Mouse (Mus musculus) lung, embryonic 14.5 days (tissue): ENCODE results near the gene Chpf. TPM values are rescaled to one million over a fixed set of nuclear protein-coding genes. Genes with fewer than 3 reads are reported as not detected.
A peak's percentile ranks its signal among the peaks of the same experiment; 100 is the strongest.

Source experiments
- ATAC-seq: fragments of 200-750 bp; cut with Nextera tagmentation; 2 replicates; pipeline ENCODE4 v1.8.0; 2017; ENCODE audit warnings: mild to moderate bottlenecking, moderate TSS enrichment, moderate library complexity; ENCODE audit not compliant: insufficient read depth
- DNase-seq: peaks from one replicate; pipeline ENCODE4 v3.0.0-alpha.2; 2015
- H3K27ac ChIP-seq: fragments of 300-500 bp; sonication (generic); 2 replicates; pipeline ENCODE4 v1.5.1; 2014; ENCODE audit warnings: low read depth, mild to moderate bottlenecking, moderate library complexity
- H3K27me3 ChIP-seq: fragments of 300-500 bp; sonication (generic); 2 replicates; pipeline ENCODE4 v1.6.1; 2014; ENCODE audit warnings: low read length, control low read depth; ENCODE audit not compliant: insufficient read depth
- H3K36me3 ChIP-seq: fragments of 300-500 bp; sonication (generic); 2 replicates; pipeline ENCODE4 v1.6.1; 2014; ENCODE audit warnings: control low read depth; ENCODE audit not compliant: insufficient read depth
- H3K4me1 ChIP-seq: fragments of 300-500 bp; sonication (generic); 2 replicates; pipeline ENCODE4 v1.6.1; 2014; ENCODE audit warnings: antibody characterized with exemption, control low read depth; ENCODE audit not compliant: insufficient read depth
- H3K4me2 ChIP-seq: fragments of 300-500 bp; sonication (generic); 2 replicates; pipeline ENCODE4 v1.6.1; 2014; ENCODE audit warnings: mild to moderate bottlenecking
- H3K4me3 ChIP-seq: fragments of 300-500 bp; sonication (generic); 2 replicates; pipeline ENCODE4 v1.5.1; 2014; ENCODE audit warnings: low read depth, low read length
- H3K9ac ChIP-seq: fragments of 300-500 bp; sonication (generic); 2 replicates; pipeline ENCODE4 v1.6.1; 2014
- H3K9me3 ChIP-seq: fragments of 300-500 bp; sonication (generic); 2 replicates; pipeline ENCODE4 v1.6.1; 2016; ENCODE audit warnings: low read depth, low read length, control low read depth
- CTCF ChIP-seq: IDR thresholded peaks from 2 replicates; pipeline ENCODE4 v1.5.1; 2016; ENCODE audit warnings: antibody characterized with exemption, low read depth
- WGBS: fragments of 180-500 bp; shearing (Covaris S2); extraction: QIAGEN DNeasy Blood & Tissue Kit; methylation state at CpG from one replicate; pipeline ENCODE4 v1.1.7; 2014; 5-methylcytosine and 5-hydroxymethylcytosine counted together
- polyA plus RNA-seq: library from polyadenylated mRNA; unstranded; fragments of >200 nt; fragmentation: Nextera tagmentation; extraction: Ambion mirVana; gene quantifications from 2 replicates; pipeline ENCODE4 v1.2.1, GENCODE M21; 2014

The Chpf gene
- polyA plus RNA-seq, 1 experiment from 2014 or later: 35.1 TPM

GRCm38 (mm10) chr1:75442171-75442570 lies 36.9 kb downstream of the Chpf start:
- peaks cover 17% of the 10 kb centered on the region for H3K36me3 ChIP-seq
- H3K27ac ChIP-seq: no peak overlapping the region
- no peaks in the 10 kb centered on the region for H3K9me3 ChIP-seq
- no peak for ATAC-seq
- H3K4me3 ChIP-seq: no peak overlapping the region
- no peak for DNase-seq
- TF ChIP-seq CTCF: no peak
- H3K4me1 ChIP-seq: peaks cover 16% of the 10 kb centered on the region
- 76% methylated on average over 9 of the region's 9 CpGs for WGBS
- H3K9ac ChIP-seq: no peak overlapping the region
- H3K4me2 ChIP-seq: no peak overlapping the region
- peaks cover 27% of the 10 kb centered on the region for H3K27me3 ChIP-seq

DNA sequence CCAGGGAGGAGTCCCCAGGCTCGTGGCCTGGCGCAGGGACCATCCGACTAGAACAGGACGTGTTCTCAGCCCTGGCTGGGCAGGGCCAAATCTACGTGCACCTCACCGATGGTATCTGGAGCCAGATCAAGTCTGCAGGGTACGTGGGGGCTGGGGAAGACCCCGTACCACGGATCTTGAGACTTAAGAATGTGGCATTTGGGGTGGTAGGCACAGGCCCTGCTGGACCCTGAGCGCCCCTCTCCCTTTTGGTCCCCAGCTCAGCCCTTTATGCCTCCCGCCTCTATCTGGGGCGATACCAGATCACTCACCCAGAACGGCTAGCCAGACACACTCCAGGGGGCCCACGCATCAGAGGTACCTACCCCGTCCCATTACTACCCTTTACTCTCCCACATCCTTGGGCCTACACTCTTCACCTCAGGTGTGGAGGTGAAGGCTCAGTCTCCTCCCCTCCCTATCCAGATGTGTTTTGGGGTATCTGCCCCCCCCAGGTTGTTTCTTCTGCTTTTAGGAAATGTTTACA lies 37.6 kb downstream of the Chpf start:
- peaks cover 15% of the 10 kb centered on the region for H3K4me1 ChIP-seq
- peaks cover 20% of the 10 kb centered on the region for H3K27me3 ChIP-seq
- H3K9ac ChIP-seq: no peak overlapping the region
- H3K27ac ChIP-seq: no peak overlapping the region
- no peaks in the 10 kb centered on the region for H3K9me3 ChIP-seq
- H3K4me3 ChIP-seq: no peak overlapping the region
- 83% methylated on average over 15 of the region's 15 CpGs for WGBS
- ATAC-seq (no peak), DNase-seq (no peak)
- peaks cover 17% of the 10 kb centered on the region for H3K36me3 ChIP-seq
- no peak overlapping the region for H3K4me2 ChIP-seq
- TF ChIP-seq CTCF: no peak

DNA sequence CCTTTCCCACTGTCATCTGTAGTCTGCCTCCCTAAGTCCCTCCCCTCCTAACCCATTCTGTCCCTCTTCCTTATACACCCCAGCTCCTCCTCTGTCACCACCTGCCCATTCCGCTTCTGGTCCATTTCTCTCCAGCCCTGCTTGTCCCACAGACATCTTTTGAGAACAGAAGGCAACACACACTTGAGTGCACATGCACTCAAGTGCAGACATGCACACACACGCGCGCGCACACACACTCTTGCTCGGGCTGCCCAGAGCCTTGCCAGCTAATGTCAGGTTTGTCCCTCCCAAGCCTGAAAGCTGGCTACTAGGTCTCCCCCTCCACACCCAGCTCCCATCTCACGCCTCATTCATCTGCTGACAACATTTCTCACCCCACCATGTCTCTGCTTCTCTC lies 38.4 kb downstream of the Chpf start:
- Histone ChIP-seq H3K36me3 (peaks cover 17% of the 10 kb centered on the region), H3K9ac (no peak overlapping the region), H3K4me1 (peaks cover 12% of the 10 kb centered on the region), H3K27me3 (peaks cover 12% of the 10 kb centered on the region), H3K4me2 (no peak overlapping the region), H3K4me3 (no peak overlapping the region), H3K27ac (no peak overlapping the region), H3K9me3 (no peaks in the 10 kb centered on the region)
- DNase-seq (no peak), ATAC-seq (no peak)
- TF ChIP-seq CTCF: no peak
- WGBS: 89% methylated on average over 7 of the region's 7 CpGs

GRCm38 (mm10) chr1:75438782-75439181 lies 40.3 kb downstream of the Chpf start:
- WGBS: 78% methylated on average over 8 of the region's 9 CpGs
- H3K4me3 ChIP-seq: no peak overlapping the region
- H3K4me1 ChIP-seq: peaks cover 7% of the 10 kb centered on the region; the same call in 1 of the 2 replicates
- peaks cover 17% of the 10 kb centered on the region for H3K36me3 ChIP-seq
- no peaks in the 10 kb centered on the region for H3K9me3 ChIP-seq
- no peaks in the 10 kb centered on the region for H3K27me3 ChIP-seq
- ATAC-seq (no peak), DNase-seq (no peak)
- no peak overlapping the region for H3K27ac ChIP-seq
- H3K4me2 ChIP-seq: no peak overlapping the region
- no peak overlapping the region for H3K9ac ChIP-seq
- TF ChIP-seq CTCF: no peak

GRCm38 (mm10) chr1:75435475-75436328 lies 43.4 kb downstream of the Chpf start, which contains the start of gene Gmppa:
Gmppa (plus strand) TSS chr1:75435930.
- WGBS: 5% methylated on average over 28 of the region's 28 CpGs
- H3K4me3 ChIP-seq: peak within 1 kb of the TSS; percentile 66
- ATAC-seq (peak; percentile 89), DNase-seq (peak; percentile 96)
- H3K27me3 ChIP-seq: no peaks in the 10 kb centered on the region
- peaks cover 6% of the 10 kb centered on the region for H3K36me3 ChIP-seq
- no peak for TF ChIP-seq CTCF
- no peaks in the 10 kb centered on the region for H3K9me3 ChIP-seq
- H3K27ac ChIP-seq: peak within 1 kb of the TSS; percentile 75; the same call in 1 of the 2 replicates
- H3K4me2 ChIP-seq: peak within 1 kb of the TSS; percentile 87
- H3K9ac ChIP-seq: peak within 1 kb of the TSS; percentile 77
- H3K4me1 ChIP-seq: peaks cover 7% of the 10 kb centered on the region; the same call in 1 of the 2 replicates

DNA sequence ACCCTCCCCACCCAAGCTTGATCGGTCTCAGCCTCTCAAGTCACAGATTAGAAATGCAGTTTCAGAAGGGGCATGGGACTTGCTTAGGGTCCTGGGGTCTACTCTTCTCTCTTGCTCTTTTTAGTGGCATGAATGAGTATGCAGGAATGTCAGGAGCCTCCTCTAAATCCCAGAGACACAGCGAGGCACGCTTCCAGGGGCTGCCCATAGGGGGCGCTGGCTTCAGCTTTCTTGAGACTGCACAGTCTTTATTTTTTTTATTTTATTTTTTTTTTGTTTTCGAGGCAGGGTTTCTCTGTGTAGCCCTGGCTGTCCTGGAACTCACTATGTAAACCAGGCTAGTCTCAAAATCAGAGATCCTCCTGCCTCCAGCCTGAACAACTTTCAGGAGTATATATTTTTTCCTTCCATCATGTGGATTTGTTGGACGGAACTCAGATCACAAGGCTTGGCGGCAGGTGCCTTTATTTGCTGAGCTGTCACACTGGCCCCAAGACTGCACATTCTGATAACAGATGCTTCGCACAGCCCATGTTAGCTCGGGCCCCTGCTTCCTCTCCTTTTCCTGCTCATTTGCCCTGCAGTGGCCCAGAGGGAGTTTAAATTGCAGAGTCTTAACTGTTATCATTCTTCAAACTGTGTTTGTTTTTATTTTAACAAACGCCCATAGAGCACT lies 53.2 kb downstream of the Chpf start:
- 21% methylated on average over 10 of the region's 10 CpGs for whole genome bisulfite sequencing
- no peak overlapping the region for H3K9ac ChIP-seq
- H3K4me1 ChIP-seq: 0 out of 2 replicates have a peak, but pooled peaks cover 6% of the 10 kb centered on the region
- DNase-seq (peak; percentile 87), ATAC-seq (no peak)
- no peak overlapping the region for H3K27ac ChIP-seq
- H3K9me3 ChIP-seq: no peaks in the 10 kb centered on the region
- peak; percentile 75 for TF ChIP-seq CTCF
- H3K4me3 ChIP-seq: no peak overlapping the region
- H3K27me3 ChIP-seq: peaks cover 41% of the 10 kb centered on the region
- H3K4me2 ChIP-seq: no peak overlapping the region
- 0 out of 2 replicates have a peak, but pooled peaks cover 10% of the 10 kb centered on the region for H3K36me3 ChIP-seq

Other genes with a start within 250 kb of the Chpf start
- gene A630095N17Rik, start 247.2 kb downstream of the Chpf start, polyA plus RNA-seq: not detected in 2 replicates
- 14.1 and 16.9 TPM in 2 replicates for gene Dnajb2, start 242.9 kb downstream of the Chpf start, polyA plus RNA-seq
- 0.21 and 0.37 TPM in 2 replicates for gene Ptprn, start 214.8 kb downstream of the Chpf start, polyA plus RNA-seq
- gene Resp18, start 200.9 kb downstream of the Chpf start, polyA plus RNA-seq: not detected in 2 replicates
- gene Dnpep, start 161.3 kb downstream of the Chpf start, polyA plus RNA-seq: 110 and 113 TPM in 2 replicates
- 42.9 and 46.3 TPM in 2 replicates for gene Des, start 119.0 kb downstream of the Chpf start, polyA plus RNA-seq
- 40.1 and 44.7 TPM in 2 replicates for gene Speg, start 104.0 kb downstream of the Chpf start, polyA plus RNA-seq
- 61.2 and 67.3 TPM in 2 replicates for gene Gmppa, start 43.4 kb downstream of the Chpf start, polyA plus RNA-seq
- 0.12 and 0.18 TPM in 2 replicates for gene Asic4, start 28.9 kb downstream of the Chpf start, polyA plus RNA-seq
- gene Tmem198, start 225 bp upstream of the Chpf start, polyA plus RNA-seq: 0.26 and 0.72 TPM in 2 replicates
- 83.9 and 93.3 TPM in 2 replicates for gene Obsl1, start 27.1 kb upstream of the Chpf start, polyA plus RNA-seq
- gene Inha, start 27.8 kb upstream of the Chpf start, polyA plus RNA-seq: 1.7 and 2.1 TPM in 2 replicates
- 18.5 and 19.0 TPM in 2 replicates for gene Stk11ip, start 42.2 kb upstream of the Chpf start, polyA plus RNA-seq
- 9.7 and 12.1 TPM in 2 replicates for gene Slc4a3, start 67.0 kb upstream of the Chpf start, polyA plus RNA-seq